Mouse (Mus musculus): ENCODE measurements around the gene 1110008P14Rik. TPM values are rescaled to one million over a fixed set of nuclear protein-coding genes. Genes with fewer than 3 reads are reported as not detected.

The 1110008P14Rik gene
- polyA plus RNA-seq, 1 experiment from 2014 or later, result 100 TPM

- Histone ChIP-seq H3K27ac (ENCODE audit: low read depth, low read length) (peak overlapping the region; percentile 91), H3K4me2 (replicated peaks; ENCODE audit: low read depth) (peak overlapping the region; percentile 84)
These were observed 15.0 kb upstream of the 1110008P14Rik start for GRCm38 (mm10) chr2:32396695-32397094.

GRCm38 (mm10) chr2:32395946-32396621 is 14.3 kb upstream of the 1110008P14Rik start:
- H3K27ac ChIP-seq (ENCODE audit: low read depth, low read length), result peak overlapping the region; percentile 91
- H3K36me3 ChIP-seq (ENCODE audit: control insufficient read depth, insufficient read depth), result peaks cover 11% of the 10 kb centered on the region
- ATAC-seq, result peak; percentile 87
- H3K9me3 ChIP-seq (ENCODE audit: control insufficient read depth), result no peaks in the 10 kb centered on the region
- 0 out of 2 replicates have a peak, but pooled peaks cover 3% of the 10 kb centered on the region for H3K4me1 ChIP-seq (replicated peaks; ENCODE audit: control insufficient read depth, insufficient read depth, low read length)
- WGBS, result under 1% methylated on average over 59 of the region's 59 CpGs
- H3K4me2 ChIP-seq (replicated peaks; ENCODE audit: low read depth), result peak overlapping the region; percentile 84
- no peaks in the 10 kb centered on the region for H3K27me3 ChIP-seq (replicated peaks; ENCODE audit: control insufficient read depth, insufficient read depth, low read length)
- peak overlapping the region; percentile 88 for H3K9ac ChIP-seq (ENCODE audit: low read depth, low read length)
- peak overlapping the region; percentile 86 for H3K4me3 ChIP-seq (ENCODE audit: low read depth, low read length)
- no peak; the same call in 1 of the 2 replicates for TF ChIP-seq CTCF (IDR thresholded peaks at IDR 0.05; ENCODE audit: low read depth)

More at GRCm38 (mm10) chr2:32396695-32397094, 15.0 kb upstream of the 1110008P14Rik start:
- under 1% methylated on average over 15 of the region's 15 CpGs for WGBS
- Histone ChIP-seq H3K36me3 (ENCODE audit: control insufficient read depth, insufficient read depth) (peaks cover 16% of the 10 kb centered on the region), H3K4me1 (replicated peaks; ENCODE audit: control insufficient read depth, insufficient read depth, low read length) (0 out of 2 replicates have a peak, but pooled peaks cover 3% of the 10 kb centered on the region), H3K9me3 (ENCODE audit: control insufficient read depth) (no peaks in the 10 kb centered on the region), H3K9ac (ENCODE audit: low read depth, low read length) (peak overlapping the region; percentile 88), H3K27me3 (replicated peaks; ENCODE audit: control insufficient read depth, insufficient read depth, low read length) (no peaks in the 10 kb centered on the region), H3K4me3 (ENCODE audit: low read depth, low read length) (peak overlapping the region; percentile 86)
- no peak for ATAC-seq
- no peak for TF ChIP-seq CTCF (IDR thresholded peaks at IDR 0.05; ENCODE audit: low read depth)

- H3K4me1 ChIP-seq (replicated peaks; ENCODE audit: control insufficient read depth, insufficient read depth, low read length), result 0 out of 2 replicates have a peak, but pooled peaks cover 3% of the 10 kb centered on the region
- no peaks in the 10 kb centered on the region for H3K9me3 ChIP-seq (ENCODE audit: control insufficient read depth)
- ATAC-seq, result peak; percentile 81
- peak within 1 kb of the TSS; percentile 91 for H3K27ac ChIP-seq (ENCODE audit: low read depth, low read length)
- peak within 1 kb of the TSS; percentile 86 for H3K4me3 ChIP-seq (ENCODE audit: low read depth, low read length)
- H3K4me2 ChIP-seq (replicated peaks; ENCODE audit: low read depth), result peak within 1 kb of the TSS; percentile 84
- TF ChIP-seq CTCF (IDR thresholded peaks at IDR 0.05; ENCODE audit: low read depth), result no peak
- H3K27me3 ChIP-seq (replicated peaks; ENCODE audit: control insufficient read depth, insufficient read depth, low read length), result no peaks in the 10 kb centered on the region
- peak within 1 kb of the TSS; percentile 88 for H3K9ac ChIP-seq (ENCODE audit: low read depth, low read length)
- peaks cover 6% of the 10 kb centered on the region; the same call in 1 of the 2 replicates for H3K36me3 ChIP-seq (ENCODE audit: control insufficient read depth, insufficient read depth)
- under 1% methylated on average over 31 of the region's 31 CpGs for WGBS
These were observed 13.8 kb upstream of the 1110008P14Rik start, which contains the start of gene Ptges2 for GRCm38 (mm10) chr2:32395484-32395945. Ptges2 (plus strand) TSS chr2:32395896.

- peak; percentile 70 for TF ChIP-seq CTCF (IDR thresholded peaks at IDR 0.05; ENCODE audit: low read depth)
- 3% methylated on average over 8 of the region's 8 CpGs for WGBS
- ATAC-seq, result no peak
These were observed 13.2 kb upstream of the 1110008P14Rik start for GRCm38 (mm10) chr2:32394973-32395372.

GRCm38 (mm10) chr2:32392063-32392462 is 10.3 kb upstream of the 1110008P14Rik start:
- 92% methylated on average over 5 of the region's 5 CpGs for WGBS
- Histone ChIP-seq H3K4me2 (replicated peaks; ENCODE audit: low read depth) (no peak overlapping the region), H3K9me3 (ENCODE audit: control insufficient read depth) (no peaks in the 10 kb centered on the region), H3K36me3 (ENCODE audit: control insufficient read depth, insufficient read depth) (no peaks in the 10 kb centered on the region), H3K4me3 (ENCODE audit: low read depth, low read length) (no peak overlapping the region), H3K9ac (ENCODE audit: low read depth, low read length) (no peak overlapping the region), H3K27me3 (replicated peaks; ENCODE audit: control insufficient read depth, insufficient read depth, low read length) (no peaks in the 10 kb centered on the region), H3K27ac (ENCODE audit: low read depth, low read length) (no peak overlapping the region), H3K4me1 (replicated peaks; ENCODE audit: control insufficient read depth, insufficient read depth, low read length) (0 out of 2 replicates have a peak, but pooled peaks cover 3% of the 10 kb centered on the region)
- ATAC-seq, result no peak
- no peak for TF ChIP-seq CTCF (IDR thresholded peaks at IDR 0.05; ENCODE audit: low read depth)

More at GRCm38 (mm10) chr2:32394973-32395372, 13.2 kb upstream of the 1110008P14Rik start:
- Histone ChIP-seq H3K27ac (ENCODE audit: low read depth, low read length) (peak overlapping the region; percentile 91), H3K4me1 (replicated peaks; ENCODE audit: control insufficient read depth, insufficient read depth, low read length) (0 out of 2 replicates have a peak, but pooled peaks cover 3% of the 10 kb centered on the region), H3K4me3 (ENCODE audit: low read depth, low read length) (peak overlapping the region; percentile 86), H3K4me2 (replicated peaks; ENCODE audit: low read depth) (peak overlapping the region; percentile 84), H3K27me3 (replicated peaks; ENCODE audit: control insufficient read depth, insufficient read depth, low read length) (no peaks in the 10 kb centered on the region), H3K36me3 (ENCODE audit: control insufficient read depth, insufficient read depth) (peaks cover under 1% of the 10 kb centered on the region; the same call in 1 of the 2 replicates), H3K9ac (ENCODE audit: low read depth, low read length) (peak overlapping the region; percentile 88; the same call in 1 of the 2 replicates), H3K9me3 (ENCODE audit: control insufficient read depth) (no peaks in the 10 kb centered on the region)

GRCm38 (mm10) chr2:32390871-32391270 is 9.1 kb upstream of the 1110008P14Rik start:
- Histone ChIP-seq H3K4me3 (ENCODE audit: low read depth, low read length) (no peak overlapping the region), H3K9me3 (ENCODE audit: control insufficient read depth) (no peaks in the 10 kb centered on the region), H3K9ac (ENCODE audit: low read depth, low read length) (no peak overlapping the region), H3K4me1 (replicated peaks; ENCODE audit: control insufficient read depth, insufficient read depth, low read length) (0 out of 2 replicates have a peak, but pooled peaks cover 3% of the 10 kb centered on the region), H3K27ac (ENCODE audit: low read depth, low read length) (no peak overlapping the region), H3K27me3 (replicated peaks; ENCODE audit: control insufficient read depth, insufficient read depth, low read length) (no peaks in the 10 kb centered on the region), H3K36me3 (ENCODE audit: control insufficient read depth, insufficient read depth) (no peaks in the 10 kb centered on the region), H3K4me2 (replicated peaks; ENCODE audit: low read depth) (no peak overlapping the region)
- TF ChIP-seq CTCF (IDR thresholded peaks at IDR 0.05; ENCODE audit: low read depth), result no peak
- 57% methylated on average over 8 of the region's 8 CpGs for WGBS
- ATAC-seq, result no peak

Data from intestine, postnatal 0 days (tissue).